ENCODE assay signal across 9 mouse cellular contexts in the genomic region with DNA sequence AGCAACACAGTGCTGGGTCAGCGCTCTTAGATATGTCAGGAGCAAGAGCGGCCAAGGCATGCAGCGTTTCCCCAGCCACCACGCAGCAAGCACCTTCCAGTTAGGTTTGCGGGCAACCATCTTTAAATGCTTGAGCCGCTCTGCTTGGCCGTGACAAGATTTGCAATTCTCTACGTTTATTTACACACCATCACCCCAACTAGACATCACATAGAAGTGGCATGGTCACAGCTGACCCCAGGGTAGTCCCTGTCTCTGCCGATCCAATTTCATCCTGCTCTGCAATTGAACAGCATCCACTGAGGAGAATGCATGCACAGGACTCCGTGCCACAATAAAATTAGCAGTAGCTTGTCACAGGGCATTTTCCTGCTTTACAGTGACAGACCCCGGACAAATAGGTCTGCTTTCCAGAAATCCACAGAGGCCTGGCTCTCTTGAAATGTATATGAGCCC.
DNase-seq lines count a peak whose midpoint lies in the region; ATAC-seq and TF ChIP-seq lines count a peak whose summit lies in the region.
"Had no signal": no experiment of that assay in that cellular context is flagged by ENCODE, and none has a peak within 500 bp of the region (broad histone marks: within the 10 kb centered on the region; RNA-seq: fewer than 3 reads in every experiment).

No protein-coding gene starts in this region.

- TF ChIP-seq CTCF in lung, adult 2 months (IDR thresholded peaks at IDR 0.05; ENCODE audit: insufficient read depth, low read length) = no peak

- intact Hi-C loops in heart, postnatal 25 days (cut with DNase I) = no loop called here

- TF ChIP-seq POLR2A in lung, adult 2 months (IDR thresholded peaks at IDR 0.05; ENCODE audit: borderline replicate concordance, extremely low read depth, low read depth, low read length) = no peak

- H3K27ac ChIP-seq in heart, embryonic 10.5 days = no peak overlapping the region
- H3K27ac ChIP-seq in limb, embryonic 11.5 days (replicated peaks; ENCODE audit: low read depth, low read length) = no peak overlapping the region

- H3K9me3 ChIP-seq in heart, embryonic 10.5 days = no peaks in the 10 kb centered on the region
- H3K9me3 ChIP-seq in limb, embryonic 11.5 days (ENCODE audit: control insufficient read depth, low read length) = no peaks in the 10 kb centered on the region

- no peaks in the 10 kb centered on the region for H3K27me3 ChIP-seq in heart, embryonic 10.5 days (ENCODE audit: insufficient read depth, poor library complexity, severe bottlenecking)
- no peaks in the 10 kb centered on the region for H3K27me3 ChIP-seq in limb, embryonic 11.5 days (ENCODE audit: control insufficient read depth, insufficient read depth, low read length)

- no peaks in the 10 kb centered on the region for H3K36me3 ChIP-seq in heart, embryonic 10.5 days
- no peaks in the 10 kb centered on the region for H3K36me3 ChIP-seq in limb, embryonic 11.5 days (ENCODE audit: control insufficient read depth, insufficient read depth, low read length)

- H3K4me1 ChIP-seq in heart, embryonic 10.5 days = no peaks in the 10 kb centered on the region
- no peaks in the 10 kb centered on the region for H3K4me1 ChIP-seq in limb, embryonic 11.5 days (ENCODE audit: control insufficient read depth, insufficient read depth, low read length)
- H3K4me1 ChIP-seq in lung, adult 2 months (ENCODE audit: control insufficient read depth, insufficient read depth, low read length) = no peaks in the 10 kb centered on the region

- ATAC-seq in limb, embryonic 11.5 days (ENCODE audit: insufficient number of reproducible peaks, low FRiP score, low TSS enrichment, low read depth) = no peak

- peak overlapping the region; percentile 33; the same call in 1 of the 2 replicates for H3K4me2 ChIP-seq in limb, embryonic 11.5 days (ENCODE audit: low read depth, severe bottlenecking)

- H3K9ac ChIP-seq in limb, embryonic 11.5 days (ENCODE audit: low read length) = no peak overlapping the region

- peak overlapping the region; percentile 47 for H3K4me3 ChIP-seq in heart, embryonic 10.5 days
- 0 out of 2 replicates have a peak overlapping the region, but pooled peaks have one; percentile 5 for H3K4me3 ChIP-seq in limb, embryonic 11.5 days (ENCODE audit: low read depth, low read length)
- no peak overlapping the region for H3K4me3 ChIP-seq in lung, adult 2 months (replicated peaks; ENCODE audit: extremely low read depth, low read depth, low read length)

- 14% methylated on average over 11 of the region's 11 CpGs for WGBS in heart, embryonic 10.5 days
- 10% methylated on average over 11 of the region's 11 CpGs for WGBS in limb, embryonic 11.5 days
- 20% methylated on average over 11 of the region's 11 CpGs for WGBS in lung, adult 2 months

- DNase-seq in heart, embryonic 10.5 days (ENCODE audit: low spot score) = no peak
- no peak for DNase-seq in heart, postnatal 25 days (ENCODE audit: low spot score)
- DNase-seq in right cerebral cortex, postnatal 25 days = peak; percentile 12
- DNase-seq in right cerebral cortex, postnatal 14 days = no peak
- peak; percentile 35 for DNase-seq in limb, embryonic 11.5 days (ENCODE audit: low spot score)
- peak; percentile 7 for DNase-seq in right cerebral cortex, postnatal 4 days
- no peak for DNase-seq in layer of hippocampus, postnatal 25 days (ENCODE audit: extremely low spot score in 1 of 2, low spot score in 1 of 2)
- no peak for DNase-seq in lung, adult 2 months
- DNase-seq: lung, postnatal 4 days had no signal

Comparison
In these comparisons a context has a peak if more than half of its experiments do, and no peak if none do; other contexts are left out.
1. DNase-seq: peak in right cerebral cortex, postnatal 25 days (single experiment), limb, embryonic 11.5 days (single experiment) and right cerebral cortex, postnatal 4 days (single experiment); none in heart, embryonic 10.5 days (single experiment), heart, postnatal 25 days (single experiment), right cerebral cortex, postnatal 14 days (single experiment), layer of hippocampus, postnatal 25 days (0 of 2) and lung, adult 2 months (single experiment).